Mouse (Mus musculus) forebrain, postnatal 0 days (tissue): ENCODE results near the gene Mcf2l. TPM values are rescaled to one million over a fixed set of nuclear protein-coding genes. Genes with fewer than 3 reads are reported as not detected.
A peak's percentile ranks its signal among the peaks of the same experiment; 100 is the strongest.

Experiments
- ATAC-seq: fragments of 200-750 bp; cut with Nextera tagmentation; 2 replicates; pipeline ENCODE4 v1.8.0; 2017; ENCODE audit warnings: mild to moderate bottlenecking, moderate library complexity
- DNase-seq: peaks from one replicate; pipeline ENCODE4 v3.0.0-alpha.2; 2015
- H3K27ac ChIP-seq: fragments of 300-500 bp; sonication (generic); 2 replicates; pipeline ENCODE4 v1.5.1; 2014; ENCODE audit warnings: low read depth, mild to moderate bottlenecking, antibody characterized with exemption, low read length, moderate library complexity, mixed read lengths
- H3K27me3 ChIP-seq: fragments of 300-500 bp; sonication (generic); 2 replicates; pipeline ENCODE4 v1.6.1; 2014; ENCODE audit warnings: mild to moderate bottlenecking, low read length, mixed read lengths; ENCODE audit not compliant: insufficient read depth
- H3K36me3 ChIP-seq: fragments of 300-500 bp; sonication (generic); 2 replicates; pipeline ENCODE4 v1.6.1; 2014; ENCODE audit warnings: mild to moderate bottlenecking, moderate library complexity; ENCODE audit not compliant: insufficient read depth
- H3K4me1 ChIP-seq: fragments of 300-500 bp; sonication (generic); 2 replicates; pipeline ENCODE4 v1.6.1; 2014; ENCODE audit warnings: antibody characterized with exemption; ENCODE audit not compliant: insufficient read depth
- H3K4me2 ChIP-seq: fragments of 300-500 bp; sonication (generic); 2 replicates; pipeline ENCODE4 v1.6.1; 2014; ENCODE audit warnings: low read depth, mild to moderate bottlenecking, moderate library complexity
- H3K4me3 ChIP-seq: fragments of 300-500 bp; sonication (generic); 2 replicates; pipeline ENCODE4 v1.5.1; 2014; ENCODE audit warnings: low read depth, low read length, mixed read lengths
- H3K9ac ChIP-seq: fragments of 300-500 bp; sonication (generic); 2 replicates; pipeline ENCODE4 v1.6.1; 2014; ENCODE audit warnings: mild to moderate bottlenecking
- H3K9me3 ChIP-seq: fragments of 300-500 bp; sonication (generic); 2 replicates; pipeline ENCODE4 v1.6.1; 2016; ENCODE audit warnings: low read length
- CTCF ChIP-seq: sonication (generic); IDR thresholded peaks from 2 replicates; pipeline ENCODE4 v1.5.1; 2016; ENCODE audit warnings: antibody characterized with exemption, control low read depth, low read depth
- WGBS: fragments of 180-500 bp; shearing (Covaris S2); extraction: QIAGEN DNeasy Blood & Tissue Kit; methylation state at CpG from one replicate; pipeline ENCODE4 v1.1.7; 2014; 5-methylcytosine and 5-hydroxymethylcytosine counted together
- polyA plus RNA-seq: library from polyadenylated mRNA; unstranded; fragments of >200 nt; fragmentation: Nextera tagmentation; extraction: Ambion mirVana; gene quantifications from 2 replicates; pipeline ENCODE4 v1.2.1, GENCODE M21; 2015
- total RNA-seq: library from RNA; depleted of rRNA; stranded (reverse); fragments of >200 nt; gene quantifications from 2 replicates; pipeline ENCODE4 v1.2.3, GENCODE M21; 2014

Gene Mcf2l
- total and polyA plus RNA-seq, 2 experiments from 2014 or later: 118 to 371 TPM

- Histone ChIP-seq H3K9ac (peak overlapping the region; percentile 92), H3K4me2 (peak overlapping the region; percentile 87), H3K27ac (peak overlapping the region; percentile 98), H3K4me1 (peaks cover 22% of the 10 kb centered on the region), H3K4me3 (peak overlapping the region; percentile 61), H3K27me3 (no peaks in the 10 kb centered on the region), H3K36me3 (peaks cover 13% of the 10 kb centered on the region; the same call in 1 of the 2 replicates), H3K9me3 (no peaks in the 10 kb centered on the region)
- DNase-seq (peak; percentile 75), ATAC-seq (peak; percentile 56)
- TF ChIP-seq CTCF: peak; percentile 11; the same call in 1 of the 2 replicates
- 5% methylated on average over 3 of the region's 3 CpGs for WGBS
These were observed 75.0 kb downstream of the Mcf2l start for GRCm38 (mm10) chr8:12948574-12948961.

- no peak overlapping the region for H3K4me3 ChIP-seq
- H3K36me3 ChIP-seq: peaks cover 28% of the 10 kb centered on the region; the same call in 1 of the 2 replicates
- H3K27ac ChIP-seq: no peak overlapping the region
- no peak overlapping the region for H3K9ac ChIP-seq
- no peak for TF ChIP-seq CTCF
- no peaks in the 10 kb centered on the region for H3K9me3 ChIP-seq
- no peaks in the 10 kb centered on the region for H3K27me3 ChIP-seq
- peaks cover 22% of the 10 kb centered on the region for H3K4me1 ChIP-seq
- WGBS: 80% methylated on average over 7 of the region's 7 CpGs
- no peak for ATAC-seq
- DNase-seq: no peak
- no peak overlapping the region for H3K4me2 ChIP-seq
These were observed 77.5 kb downstream of the Mcf2l start for GRCm38 (mm10) chr8:12951051-12951630.

GRCm38 (mm10) chr8:12952699-12953098, 79.1 kb downstream of the Mcf2l start:
- no peak overlapping the region for H3K4me3 ChIP-seq
- no peak for DNase-seq
- no peak overlapping the region for H3K4me2 ChIP-seq
- ATAC-seq: no peak
- H3K4me1 ChIP-seq: peaks cover 15% of the 10 kb centered on the region
- H3K36me3 ChIP-seq: peaks cover 28% of the 10 kb centered on the region; the same call in 1 of the 2 replicates
- no peak for TF ChIP-seq CTCF
- WGBS: 66% methylated on average over 6 of the region's 6 CpGs
- H3K9ac ChIP-seq: no peak overlapping the region
- no peaks in the 10 kb centered on the region for H3K27me3 ChIP-seq
- no peak overlapping the region for H3K27ac ChIP-seq
- no peaks in the 10 kb centered on the region for H3K9me3 ChIP-seq

GRCm38 (mm10) chr8:12955362-12955879, 81.8 kb downstream of the Mcf2l start:
- Histone ChIP-seq H3K4me3 (no peak overlapping the region), H3K27ac (no peak overlapping the region), H3K4me1 (peaks cover 8% of the 10 kb centered on the region), H3K9ac (no peak overlapping the region), H3K36me3 (peaks cover 28% of the 10 kb centered on the region; the same call in 1 of the 2 replicates), H3K27me3 (no peaks in the 10 kb centered on the region), H3K4me2 (no peak overlapping the region), H3K9me3 (no peaks in the 10 kb centered on the region)
- ATAC-seq: no peak
- TF ChIP-seq CTCF: no peak
- WGBS: 89% methylated on average over 8 of the region's 8 CpGs
- no peak for DNase-seq

GRCm38 (mm10) chr8:12955880-12956279, 82.3 kb downstream of the Mcf2l start:
- 87% methylated on average over 4 of the region's 4 CpGs for WGBS
- H3K4me3 ChIP-seq: no peak overlapping the region
- H3K27me3 ChIP-seq: no peaks in the 10 kb centered on the region
- H3K9me3 ChIP-seq: no peaks in the 10 kb centered on the region
- no peak overlapping the region for H3K9ac ChIP-seq
- peaks cover 28% of the 10 kb centered on the region; the same call in 1 of the 2 replicates for H3K36me3 ChIP-seq
- no peak for ATAC-seq
- no peak for TF ChIP-seq CTCF
- 0 out of 2 replicates have a peak, but pooled peaks cover 8% of the 10 kb centered on the region for H3K4me1 ChIP-seq
- H3K27ac ChIP-seq: no peak overlapping the region
- no peak for DNase-seq
- no peak overlapping the region for H3K4me2 ChIP-seq

- H3K4me3 ChIP-seq: no peak overlapping the region
- no peak overlapping the region for H3K4me2 ChIP-seq
- TF ChIP-seq CTCF: no peak
- no peak overlapping the region for H3K27ac ChIP-seq
- no peaks in the 10 kb centered on the region for H3K9me3 ChIP-seq
- peak; percentile 40 for ATAC-seq
- 61% methylated on average over 5 of the region's 5 CpGs for WGBS
- no peak for DNase-seq
- H3K27me3 ChIP-seq: no peaks in the 10 kb centered on the region
- H3K9ac ChIP-seq: no peak overlapping the region
- 0 out of 2 replicates have a peak, but pooled peaks cover 5% of the 10 kb centered on the region for H3K4me1 ChIP-seq
- H3K36me3 ChIP-seq: peaks cover 26% of the 10 kb centered on the region; the same call in 1 of the 2 replicates
These were observed 83.3 kb downstream of the Mcf2l start for GRCm38 (mm10) chr8:12956941-12957340.

GRCm38 (mm10) chr8:12957419-12957818, 83.8 kb downstream of the Mcf2l start:
- H3K4me1 ChIP-seq: 0 out of 2 replicates have a peak, but pooled peaks cover 5% of the 10 kb centered on the region
- H3K9ac ChIP-seq: no peak overlapping the region
- no peak overlapping the region for H3K4me3 ChIP-seq
- peaks cover 21% of the 10 kb centered on the region; the same call in 1 of the 2 replicates for H3K36me3 ChIP-seq
- H3K27ac ChIP-seq: no peak overlapping the region
- no peak for TF ChIP-seq CTCF
- no peaks in the 10 kb centered on the region for H3K27me3 ChIP-seq
- no peak for DNase-seq
- peak; percentile 56 for ATAC-seq
- WGBS: 9% methylated on average over 6 of the region's 6 CpGs
- H3K9me3 ChIP-seq: no peaks in the 10 kb centered on the region
- no peak overlapping the region for H3K4me2 ChIP-seq
